Mouse (Mus musculus): ENCODE results near the gene Ccdc73. TPM values are rescaled to one million over a fixed set of nuclear protein-coding genes. Genes with fewer than 3 reads are reported as not detected.

Gene Ccdc73
- total and polyA plus RNA-seq, 3 experiments: 0.08 to 0.43 TPM; not detected in 1

DNA sequence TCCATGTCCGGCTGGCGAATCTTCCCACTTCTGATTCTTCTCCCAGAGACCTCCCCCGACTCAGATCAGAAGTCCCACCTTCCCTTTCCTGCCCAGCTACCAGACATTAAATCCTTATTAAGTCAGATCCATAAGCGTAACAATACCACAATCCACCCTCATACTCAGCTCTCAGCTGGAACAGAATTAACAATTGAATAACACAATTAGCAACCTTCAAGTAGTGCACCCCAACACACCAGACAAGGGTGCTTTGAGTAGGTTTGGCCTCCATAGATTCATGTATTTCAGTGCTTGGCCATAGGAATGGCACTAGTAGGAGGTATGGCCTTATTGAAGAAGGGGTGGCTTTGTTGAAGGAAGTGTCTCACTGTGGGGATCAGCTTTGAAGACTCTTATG, 41.4 kb upstream of the Ccdc73 start:
- H3K36me3 ChIP-seq (ENCODE audit: control insufficient read depth in 1 of 2, insufficient read depth in 2 of 2, low read length in 2 of 2): no peaks in the 10 kb centered on the region
- DNase-seq (ENCODE audit: low read depth, low spot score): no peak
- TF ChIP-seq ZC3H11A (IDR thresholded peaks at IDR 0.05; ENCODE audit: low read depth, low read length): no peak
- no peak for TF ChIP-seq ZMIZ1 (IDR thresholded peaks at IDR 0.05; ENCODE audit: low read depth, low read length)
- no peak for TF ChIP-seq KAT2A (conservative IDR thresholded peaks at IDR 0.05; ENCODE audit: low read depth, low read length)
- TF ChIP-seq USF1 (IDR thresholded peaks at IDR 0.05; ENCODE audit: low read depth, low read length): no peak
- TF ChIP-seq CHD1 (IDR thresholded peaks at IDR 0.05; ENCODE audit: low read depth, low read length): no peak
- no peak for TF ChIP-seq SMC3 (IDR thresholded peaks at IDR 0.05; ENCODE audit: low read depth, low read length)
- TF ChIP-seq TBP (IDR thresholded peaks at IDR 0.05; ENCODE audit: low read depth, low read length): no peak
- no peak for TF ChIP-seq MEF2A (IDR thresholded peaks at IDR 0.05; ENCODE audit: extremely low read depth, insufficient replicate concordance, low read depth, low read length, poor library complexity, severe bottlenecking)
- no peak for TF ChIP-seq MAZ (IDR thresholded peaks at IDR 0.05; ENCODE audit: low read depth, low read length)
- TF ChIP-seq MYC (IDR thresholded peaks at IDR 0.05; ENCODE audit: low read depth, low read length): no peak
- TF ChIP-seq RCOR1 (IDR thresholded peaks at IDR 0.05; ENCODE audit: low read depth, low read length): no peak
- no peak for TF ChIP-seq RAD21 (IDR thresholded peaks at IDR 0.05; ENCODE audit: low read depth, low read length)
- TF ChIP-seq HCFC1 (IDR thresholded peaks at IDR 0.05; ENCODE audit: low read depth, low read length): no peak
- no peak for TF ChIP-seq E2F4 (IDR thresholded peaks at IDR 0.05; ENCODE audit: borderline replicate concordance, low read depth, low read length)
- TF ChIP-seq GATA1 (IDR thresholded peaks at IDR 0.05; ENCODE audit: low read depth, low read length): no peak
- no peak for TF ChIP-seq MYB (IDR thresholded peaks at IDR 0.05; ENCODE audit: low read depth, low read length)
- TF ChIP-seq TCF12 (IDR thresholded peaks at IDR 0.05; ENCODE audit: low read depth, low read length): no peak
- no peak for TF ChIP-seq GABPA (IDR thresholded peaks at IDR 0.05; ENCODE audit: low read depth, low read length)
- no peak for TF ChIP-seq UBTF (IDR thresholded peaks at IDR 0.05; ENCODE audit: borderline replicate concordance, insufficient read depth, low read depth, low read length)

DNA sequence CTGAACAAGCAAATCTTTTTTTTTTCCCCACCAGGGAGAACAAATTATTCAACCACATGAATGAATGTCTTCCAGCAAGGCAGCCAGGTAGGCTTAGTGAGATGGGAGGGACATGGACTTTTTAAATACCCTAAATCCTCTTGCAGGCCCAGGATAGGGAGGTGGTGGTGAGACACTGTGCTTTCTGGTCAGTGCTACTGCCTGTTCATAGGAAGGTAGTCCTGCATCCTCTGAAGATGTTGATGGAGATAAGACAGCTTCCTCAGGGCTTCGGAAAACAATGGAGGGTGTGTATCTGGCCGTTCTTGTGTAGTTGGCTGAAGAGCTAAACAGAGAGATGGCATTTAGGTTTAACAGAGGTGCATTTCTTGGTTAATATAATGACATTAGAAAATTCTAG, 35.1 kb upstream of the Ccdc73 start:
- Histone ChIP-seq H3K9ac (ENCODE audit: control insufficient read depth, low read depth, low read length, poor library complexity, severe bottlenecking) (no peak overlapping the region), H3K27me3 (ENCODE audit: control insufficient read depth in 1 of 2, insufficient read depth in 2 of 2, low read length in 2 of 2) (peaks cover 3 to 5% of the 10 kb centered on the region in 2 experiments; a peak in 3 of 4 replicates), H3K4me3 (ENCODE audit: control insufficient read depth in 1 of 2, insufficient read depth in 1 of 2, low read depth in 2 of 2, low read length in 2 of 2) (no peak overlapping the region), H3K4me1 (ENCODE audit: control insufficient read depth in 1 of 2, insufficient read depth in 2 of 2, low read length in 2 of 2) (no peaks in the 10 kb centered on the region), H3K9me3 (replicated peaks; ENCODE audit: insufficient read depth, low read length) (no peaks in the 10 kb centered on the region), H3K79me2 (ENCODE audit: control insufficient read depth, insufficient read depth, low read length, poor library complexity) (no peaks in the 10 kb centered on the region), H3K27ac (ENCODE audit: control insufficient read depth, low read depth, low read length) (no peak overlapping the region), H3K36me3 (ENCODE audit: control insufficient read depth in 1 of 2, insufficient read depth in 2 of 2, low read length in 2 of 2) (no peaks in the 10 kb centered on the region)
- TF ChIP-seq UBTF (IDR thresholded peaks at IDR 0.05; ENCODE audit: borderline replicate concordance, insufficient read depth, low read depth, low read length) (no peak), NRF1 (IDR thresholded peaks at IDR 0.05; ENCODE audit: insufficient read depth, low read depth, low read length, poor library complexity, severe bottlenecking) (no peak), KAT2A (conservative IDR thresholded peaks at IDR 0.05; ENCODE audit: low read depth, low read length) (no peak), MAZ (IDR thresholded peaks at IDR 0.05; ENCODE audit: low read depth, low read length) (no peak), USF1 (IDR thresholded peaks at IDR 0.05; ENCODE audit: low read depth, low read length) (no peak), HCFC1 (IDR thresholded peaks at IDR 0.05; ENCODE audit: low read depth, low read length) (no peak), POLR2A (IDR thresholded peaks at IDR 0.05; ENCODE audit: control insufficient read depth in 1 of 2, insufficient read depth in 1 of 2, low read depth in 1 of 2, low read length in 2 of 2, poor library complexity in 1 of 2) (no peak), MYB (IDR thresholded peaks at IDR 0.05; ENCODE audit: low read depth, low read length) (no peak)
- no peak for DNase-seq (ENCODE audit: low read depth, low spot score)

More for the DNA sequence above, 41.4 kb upstream of the Ccdc73 start:
- Histone ChIP-seq H3K27ac (ENCODE audit: control insufficient read depth, low read depth, low read length) (no peak overlapping the region), H3K9ac (ENCODE audit: control insufficient read depth, low read depth, low read length, poor library complexity, severe bottlenecking) (no peak overlapping the region), H3K9me3 (replicated peaks; ENCODE audit: insufficient read depth, low read length) (no peaks in the 10 kb centered on the region), H3K4me1 (ENCODE audit: control insufficient read depth in 1 of 2, insufficient read depth in 2 of 2, low read length in 2 of 2) (no peaks in the 10 kb centered on the region), H3K4me3 (ENCODE audit: control insufficient read depth in 1 of 2, insufficient read depth in 1 of 2, low read depth in 2 of 2, low read length in 2 of 2) (no peak overlapping the region), H3K79me2 (ENCODE audit: control insufficient read depth, insufficient read depth, low read length, poor library complexity) (no peaks in the 10 kb centered on the region), H3K27me3 (ENCODE audit: control insufficient read depth in 1 of 2, insufficient read depth in 2 of 2, low read length in 2 of 2) (peaks cover 2 to 7% of the 10 kb centered on the region in 2 experiments; a peak in 3 of 4 replicates)

Measured in MEL (cell line).